Mouse (Mus musculus): ENCODE data around the gene Rnf152. TPM values are rescaled to one million over a fixed set of nuclear protein-coding genes. Genes with fewer than 3 reads are reported as not detected.

Gene Rnf152
- polyA plus RNA-seq, 1 experiment from 2014 or later = 0.42 TPM

DNA sequence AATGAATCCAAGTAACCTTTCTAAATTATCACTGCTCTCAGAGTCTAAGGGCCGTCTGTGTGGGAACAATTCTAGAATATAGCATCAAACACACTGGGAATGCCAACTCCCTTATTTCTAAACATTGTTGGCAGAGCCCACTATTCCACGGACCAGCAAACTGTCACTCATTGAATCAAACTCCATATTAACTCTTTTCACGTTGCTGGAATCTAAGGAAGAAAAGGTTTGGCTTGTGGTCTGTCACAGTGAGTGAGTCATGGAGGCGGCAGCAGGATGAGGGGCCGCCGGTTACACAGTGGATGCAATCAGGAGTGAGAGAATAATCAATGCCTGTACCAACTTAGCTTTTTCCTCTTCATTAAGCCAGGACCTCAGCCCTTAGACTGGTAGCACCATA, 54.3 kb downstream of the Rnf152 start:
- WGBS = 63% methylated on average over 6 of the region's 6 CpGs
- Histone ChIP-seq H3K4me1 (replicated peaks) (no peaks in the 10 kb centered on the region), H3K27me3 (no peaks in the 10 kb centered on the region), H3K9me3 (replicated peaks) (no peaks in the 10 kb centered on the region), H3K27ac (no peak overlapping the region), H3K36me3 (no peaks in the 10 kb centered on the region), H3K4me2 (no peak overlapping the region), H3K9ac (no peak overlapping the region), H3K4me3 (no peak overlapping the region)
- ATAC-seq (replicated peaks; ENCODE audit: insufficient number of reproducible peaks, insufficient read depth, low FRiP score, low read depth) = no peak

DNA sequence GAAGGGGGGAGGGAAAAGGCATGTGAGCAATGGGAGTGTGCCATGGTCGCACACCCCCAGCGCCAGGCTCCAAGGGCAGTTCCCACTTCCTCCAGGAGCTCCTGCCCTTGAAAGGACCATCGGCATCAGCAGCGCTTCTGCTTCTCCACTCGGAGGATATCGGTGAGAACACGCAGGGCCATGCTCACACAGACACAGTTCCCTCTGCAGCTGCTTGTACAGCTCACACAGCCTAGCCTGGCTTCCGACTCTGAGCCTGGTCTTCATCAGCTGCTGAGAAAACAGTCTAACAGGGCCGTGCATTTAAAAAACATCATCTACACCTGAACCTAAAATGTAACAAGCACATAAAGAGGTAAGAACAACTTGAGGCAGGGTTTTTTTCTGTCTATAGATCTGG, 54.7 kb downstream of the Rnf152 start:
- no peak for ATAC-seq (replicated peaks; ENCODE audit: insufficient number of reproducible peaks, insufficient read depth, low FRiP score, low read depth)
- no peaks in the 10 kb centered on the region for H3K9me3 ChIP-seq (replicated peaks)
- no peak overlapping the region for H3K27ac ChIP-seq

DNA sequence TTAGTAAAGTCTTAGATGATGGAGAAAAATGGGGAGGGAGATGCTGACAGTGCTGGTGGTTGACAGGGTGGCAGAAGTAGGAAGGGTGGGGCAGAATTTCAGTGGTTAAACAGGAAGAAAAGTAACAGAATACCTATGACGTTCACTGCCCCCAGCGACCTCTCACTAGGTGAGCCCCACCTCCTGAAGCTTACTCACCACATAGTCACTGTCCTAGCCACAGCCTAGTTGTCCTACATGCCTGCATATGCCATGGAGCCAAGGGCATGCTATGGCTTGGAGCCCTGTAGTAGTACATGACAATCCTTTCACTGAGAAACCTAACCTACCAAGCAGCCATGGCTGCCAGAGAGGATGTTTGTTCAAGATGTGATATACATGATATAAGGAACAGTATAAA, 64.7 kb downstream of the Rnf152 start:
- 69% methylated on average over 2 of the region's 2 CpGs for WGBS
- no peaks in the 10 kb centered on the region for H3K27me3 ChIP-seq
- H3K9me3 ChIP-seq (replicated peaks) = no peaks in the 10 kb centered on the region
- ATAC-seq (replicated peaks; ENCODE audit: insufficient number of reproducible peaks, insufficient read depth, low FRiP score, low read depth) = no peak
- H3K36me3 ChIP-seq = no peaks in the 10 kb centered on the region
- no peaks in the 10 kb centered on the region for H3K4me1 ChIP-seq (replicated peaks)
- no peak overlapping the region for H3K27ac ChIP-seq
- no peak overlapping the region for H3K9ac ChIP-seq
- no peak overlapping the region for H3K4me3 ChIP-seq
- no peak overlapping the region for H3K4me2 ChIP-seq

More for the DNA sequence above, 54.7 kb downstream of the Rnf152 start:
- H3K4me1 ChIP-seq (replicated peaks) = no peaks in the 10 kb centered on the region
- no peaks in the 10 kb centered on the region for H3K27me3 ChIP-seq
- 69% methylated on average over 9 of the region's 9 CpGs for WGBS
- H3K4me3 ChIP-seq = no peak overlapping the region
- H3K4me2 ChIP-seq = no peak overlapping the region
- no peaks in the 10 kb centered on the region for H3K36me3 ChIP-seq
- H3K9ac ChIP-seq = no peak overlapping the region

DNA sequence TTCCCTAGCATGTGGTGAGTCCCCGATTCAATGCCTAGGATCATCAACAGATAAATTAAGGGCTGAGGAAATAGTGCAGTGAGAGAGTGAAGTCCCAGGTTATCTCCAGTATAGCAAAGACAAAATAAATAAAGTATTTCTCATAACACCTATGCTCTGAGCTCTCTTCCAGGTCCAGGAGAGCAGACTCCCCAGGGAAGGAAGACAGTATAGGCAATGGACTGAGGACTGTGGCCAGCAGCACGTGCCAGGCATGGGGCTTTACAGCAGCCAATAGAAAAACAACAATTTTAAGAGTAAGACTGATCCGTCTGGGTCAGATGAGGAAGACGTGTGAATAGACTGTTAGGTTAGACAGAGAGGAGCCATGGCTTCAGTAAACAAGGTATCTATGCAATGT, 69.0 kb downstream of the Rnf152 start:
- Histone ChIP-seq H3K4me1 (replicated peaks) (no peaks in the 10 kb centered on the region), H3K36me3 (no peaks in the 10 kb centered on the region), H3K4me2 (no peak overlapping the region), H3K27me3 (no peaks in the 10 kb centered on the region), H3K9me3 (replicated peaks) (no peaks in the 10 kb centered on the region), H3K9ac (no peak overlapping the region), H3K4me3 (no peak overlapping the region), H3K27ac (no peak overlapping the region)
- no peak for ATAC-seq (replicated peaks; ENCODE audit: insufficient number of reproducible peaks, insufficient read depth, low FRiP score, low read depth)
- WGBS = 74% methylated on average over 4 of the region's 4 CpGs

DNA sequence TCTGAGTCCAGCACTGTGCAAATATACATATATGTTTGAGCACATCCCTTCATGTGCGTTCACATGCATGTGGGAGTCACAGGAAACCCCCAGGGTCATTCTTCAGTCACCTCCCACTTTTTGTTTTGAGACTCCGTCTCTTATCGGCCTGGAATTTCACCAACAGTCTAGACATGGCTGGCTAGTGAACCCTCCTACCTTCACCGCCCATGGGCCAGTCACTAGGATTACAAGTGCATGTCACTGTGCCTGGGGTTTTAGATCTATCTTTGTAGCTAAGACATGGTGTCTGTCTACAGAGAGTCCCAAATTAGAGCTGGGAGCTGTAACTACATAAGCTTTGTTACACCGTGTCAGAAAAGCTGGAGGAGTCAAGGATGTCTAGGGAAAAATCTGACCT, 69.6 kb downstream of the Rnf152 start:
- H3K4me1 ChIP-seq (replicated peaks) = no peaks in the 10 kb centered on the region; the same call in 1 of the 2 replicates
- H3K27me3 ChIP-seq = no peaks in the 10 kb centered on the region
- 53% methylated on average over 5 of the region's 5 CpGs for WGBS
- no peak overlapping the region for H3K27ac ChIP-seq
- no peak overlapping the region for H3K4me3 ChIP-seq
- ATAC-seq (replicated peaks; ENCODE audit: insufficient number of reproducible peaks, insufficient read depth, low FRiP score, low read depth) = no peak
- no peaks in the 10 kb centered on the region for H3K9me3 ChIP-seq (replicated peaks)
- H3K36me3 ChIP-seq = no peaks in the 10 kb centered on the region
- no peak overlapping the region for H3K9ac ChIP-seq
- H3K4me2 ChIP-seq = no peak overlapping the region

DNA sequence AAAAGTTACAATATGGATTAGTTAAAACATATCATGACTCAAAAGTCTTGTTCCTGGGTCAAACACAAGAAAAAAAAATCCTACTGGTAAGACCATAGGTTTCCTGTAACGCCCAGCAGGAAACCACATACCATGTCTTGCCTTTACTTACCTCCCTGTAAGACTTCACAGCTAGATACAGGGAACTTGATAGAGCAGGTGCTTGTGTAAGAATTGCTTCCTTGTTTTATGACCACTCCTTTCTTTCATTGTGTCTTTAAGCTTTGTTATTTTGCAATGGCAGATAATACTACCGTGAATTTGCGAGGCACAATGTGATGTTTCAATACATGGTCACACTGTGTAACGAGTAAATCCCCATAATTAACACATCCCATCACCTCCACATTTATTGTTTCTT, 71.5 kb downstream of the Rnf152 start:
- Histone ChIP-seq H3K4me2 (no peak overlapping the region), H3K4me3 (no peak overlapping the region), H3K36me3 (no peaks in the 10 kb centered on the region), H3K9me3 (replicated peaks) (no peaks in the 10 kb centered on the region), H3K27ac (no peak overlapping the region), H3K9ac (no peak overlapping the region), H3K4me1 (replicated peaks) (peaks cover 9% of the 10 kb centered on the region), H3K27me3 (no peaks in the 10 kb centered on the region)
- WGBS = 91% methylated on average over 4 of the region's 4 CpGs
- no peak for ATAC-seq (replicated peaks; ENCODE audit: insufficient number of reproducible peaks, insufficient read depth, low FRiP score, low read depth)

DNA sequence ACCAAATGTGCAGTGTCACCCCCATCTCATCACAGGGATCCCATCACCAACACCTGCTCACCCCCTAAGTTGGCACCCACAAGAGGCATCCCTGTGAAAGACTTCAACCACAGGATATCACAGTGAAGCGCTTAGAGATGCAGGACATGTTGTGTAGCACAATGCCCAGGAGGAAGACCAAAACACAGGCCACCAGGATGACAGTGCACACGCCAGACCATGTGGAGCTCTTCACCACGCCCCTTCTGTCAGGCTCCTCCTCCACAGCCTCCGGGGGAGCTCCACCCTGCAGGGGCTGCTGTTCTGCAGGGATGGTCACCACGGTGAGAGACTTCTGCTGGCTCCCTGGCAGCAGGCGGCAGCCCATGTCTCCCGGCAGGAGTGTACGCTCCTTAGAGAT, 72.4 kb downstream of the Rnf152 start:
- Histone ChIP-seq H3K4me1 (replicated peaks) (peaks cover 9% of the 10 kb centered on the region), H3K4me2 (no peak overlapping the region), H3K9me3 (replicated peaks) (no peaks in the 10 kb centered on the region), H3K9ac (no peak overlapping the region), H3K27me3 (no peaks in the 10 kb centered on the region), H3K36me3 (no peaks in the 10 kb centered on the region), H3K27ac (no peak overlapping the region), H3K4me3 (no peak overlapping the region)
- 65% methylated on average over 8 of the region's 8 CpGs for WGBS
- no peak for ATAC-seq (replicated peaks; ENCODE audit: insufficient number of reproducible peaks, insufficient read depth, low FRiP score, low read depth)

DNA sequence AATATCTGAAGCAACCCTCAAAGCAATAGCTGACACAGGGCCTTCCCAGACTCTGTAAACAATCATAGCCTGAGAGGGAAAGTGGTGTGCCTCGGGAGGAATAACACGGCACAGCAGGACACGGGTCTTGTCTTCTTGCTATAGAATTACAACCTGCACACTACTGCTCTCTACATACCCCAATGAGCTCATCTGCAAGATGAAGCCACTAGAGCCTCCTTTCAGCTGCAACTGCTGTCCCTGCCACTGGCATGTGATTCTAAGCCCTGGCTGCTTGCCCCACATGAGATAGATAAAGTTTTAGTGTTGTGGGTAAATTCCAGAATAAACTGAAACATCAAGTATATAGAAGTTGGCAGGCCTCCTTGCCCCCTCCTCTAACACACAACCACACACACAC, 75.2 kb downstream of the Rnf152 start:
- H3K9me3 ChIP-seq (replicated peaks) = no peaks in the 10 kb centered on the region
- no peak overlapping the region for H3K4me2 ChIP-seq
- H3K27me3 ChIP-seq = no peaks in the 10 kb centered on the region
- no peaks in the 10 kb centered on the region for H3K36me3 ChIP-seq
- H3K27ac ChIP-seq = peak overlapping the region; percentile 45
- peaks cover 9% of the 10 kb centered on the region for H3K4me1 ChIP-seq (replicated peaks)
- WGBS = 27% methylated on average over 3 of the region's 3 CpGs
- H3K9ac ChIP-seq = no peak overlapping the region
- ATAC-seq (replicated peaks; ENCODE audit: insufficient number of reproducible peaks, insufficient read depth, low FRiP score, low read depth) = peak; percentile 60; the same call in 1 of the 2 replicates
- H3K4me3 ChIP-seq = no peak overlapping the region

DNA sequence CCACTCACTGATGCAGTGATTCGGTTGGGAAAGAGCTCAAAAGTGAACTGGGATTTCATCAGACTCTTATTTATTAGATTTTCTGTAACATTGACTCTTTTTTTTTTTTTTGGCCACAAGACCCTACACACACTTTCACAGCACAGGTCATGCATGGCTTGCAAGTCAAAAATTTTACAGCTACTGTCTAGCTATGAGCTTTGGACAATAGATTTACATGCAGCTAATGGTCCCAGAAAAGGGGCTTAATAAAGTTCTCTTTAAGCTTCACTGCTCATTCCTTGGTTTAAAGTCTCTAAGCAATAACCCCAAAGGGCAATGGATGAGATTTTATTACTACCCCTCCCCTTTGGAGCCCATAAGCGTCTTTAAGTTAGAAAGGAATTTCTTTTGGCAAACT, 76.3 kb downstream of the Rnf152 start:
- 80% methylated on average over 2 of the region's 2 CpGs for WGBS
- Histone ChIP-seq H3K27ac (no peak overlapping the region), H3K9ac (no peak overlapping the region), H3K27me3 (no peaks in the 10 kb centered on the region), H3K4me2 (no peak overlapping the region), H3K36me3 (no peaks in the 10 kb centered on the region), H3K4me1 (replicated peaks) (peaks cover 9% of the 10 kb centered on the region), H3K4me3 (no peak overlapping the region), H3K9me3 (replicated peaks) (no peaks in the 10 kb centered on the region)
- ATAC-seq (replicated peaks; ENCODE audit: insufficient number of reproducible peaks, insufficient read depth, low FRiP score, low read depth) = no peak

DNA sequence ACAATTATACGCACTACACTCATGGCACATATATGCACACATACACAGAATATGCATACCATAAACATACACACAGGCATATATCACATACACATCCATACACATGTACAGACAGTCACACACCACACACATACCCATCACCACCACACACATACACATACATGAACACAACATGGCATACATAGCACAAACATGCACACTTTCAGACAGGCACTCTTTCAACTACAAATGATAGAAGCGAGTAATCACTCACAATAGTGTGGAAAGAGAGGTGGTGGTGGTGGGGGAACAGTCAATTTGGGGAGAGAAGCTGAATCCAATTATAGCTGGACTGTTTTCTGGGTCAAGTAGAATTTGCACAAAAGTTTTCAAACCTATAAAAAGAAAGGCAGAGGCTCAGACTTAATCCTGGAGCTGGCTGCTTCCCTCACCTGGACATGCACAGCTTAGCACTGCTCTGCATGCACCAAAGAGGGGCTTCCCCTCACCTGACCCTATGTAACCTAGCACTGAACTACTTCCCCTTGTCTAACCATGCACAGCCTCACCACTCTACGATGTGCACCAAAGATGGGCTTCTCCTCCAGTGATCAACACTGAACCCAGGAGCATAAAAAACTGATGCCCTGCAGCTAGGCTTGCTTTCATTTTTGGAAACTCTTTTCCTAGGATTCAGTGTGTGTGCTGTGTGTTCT, 81.9 kb downstream of the Rnf152 start:
- 87% methylated on average over 3 of the region's 3 CpGs for WGBS
- ATAC-seq (replicated peaks; ENCODE audit: insufficient number of reproducible peaks, insufficient read depth, low FRiP score, low read depth) = no peak

DNA sequence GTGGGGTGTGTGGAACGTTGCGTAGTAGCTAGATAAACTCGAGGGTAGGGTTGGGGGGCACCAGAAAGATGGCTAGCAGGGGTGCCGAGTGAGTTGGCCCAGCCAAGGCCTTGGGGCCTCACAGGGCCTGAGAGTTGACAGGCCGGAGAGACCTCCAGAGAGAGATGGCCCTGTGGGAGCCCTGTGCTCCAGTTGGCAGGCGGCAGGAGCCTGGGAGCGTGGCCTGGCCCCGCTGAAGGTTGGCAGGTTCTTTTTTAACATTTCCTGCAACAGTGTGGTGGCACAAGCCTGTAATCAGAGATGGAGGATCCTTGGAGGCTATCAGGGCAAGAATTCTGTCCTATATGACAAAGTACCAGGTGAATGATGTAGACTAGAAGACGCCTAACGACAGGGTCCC, 85.4 kb downstream of the Rnf152 start:
- H3K27ac ChIP-seq = no peak overlapping the region
- H3K4me2 ChIP-seq = no peak overlapping the region
- WGBS = 81% methylated on average over 10 of the region's 10 CpGs
- H3K9ac ChIP-seq = no peak overlapping the region
- ATAC-seq (replicated peaks; ENCODE audit: insufficient number of reproducible peaks, insufficient read depth, low FRiP score, low read depth) = no peak
- H3K36me3 ChIP-seq = no peaks in the 10 kb centered on the region
- H3K9me3 ChIP-seq (replicated peaks) = no peaks in the 10 kb centered on the region
- H3K27me3 ChIP-seq = no peaks in the 10 kb centered on the region
- H3K4me1 ChIP-seq (replicated peaks) = no peaks in the 10 kb centered on the region
- no peak overlapping the region for H3K4me3 ChIP-seq

More for the DNA sequence above, 81.9 kb downstream of the Rnf152 start:
- no peaks in the 10 kb centered on the region for H3K27me3 ChIP-seq
- H3K4me2 ChIP-seq = no peak overlapping the region
- H3K27ac ChIP-seq = no peak overlapping the region
- H3K4me1 ChIP-seq (replicated peaks) = no peaks in the 10 kb centered on the region
- no peaks in the 10 kb centered on the region for H3K36me3 ChIP-seq
- H3K9me3 ChIP-seq (replicated peaks) = no peaks in the 10 kb centered on the region
- H3K9ac ChIP-seq = no peak overlapping the region
- H3K4me3 ChIP-seq = no peak overlapping the region

DNA sequence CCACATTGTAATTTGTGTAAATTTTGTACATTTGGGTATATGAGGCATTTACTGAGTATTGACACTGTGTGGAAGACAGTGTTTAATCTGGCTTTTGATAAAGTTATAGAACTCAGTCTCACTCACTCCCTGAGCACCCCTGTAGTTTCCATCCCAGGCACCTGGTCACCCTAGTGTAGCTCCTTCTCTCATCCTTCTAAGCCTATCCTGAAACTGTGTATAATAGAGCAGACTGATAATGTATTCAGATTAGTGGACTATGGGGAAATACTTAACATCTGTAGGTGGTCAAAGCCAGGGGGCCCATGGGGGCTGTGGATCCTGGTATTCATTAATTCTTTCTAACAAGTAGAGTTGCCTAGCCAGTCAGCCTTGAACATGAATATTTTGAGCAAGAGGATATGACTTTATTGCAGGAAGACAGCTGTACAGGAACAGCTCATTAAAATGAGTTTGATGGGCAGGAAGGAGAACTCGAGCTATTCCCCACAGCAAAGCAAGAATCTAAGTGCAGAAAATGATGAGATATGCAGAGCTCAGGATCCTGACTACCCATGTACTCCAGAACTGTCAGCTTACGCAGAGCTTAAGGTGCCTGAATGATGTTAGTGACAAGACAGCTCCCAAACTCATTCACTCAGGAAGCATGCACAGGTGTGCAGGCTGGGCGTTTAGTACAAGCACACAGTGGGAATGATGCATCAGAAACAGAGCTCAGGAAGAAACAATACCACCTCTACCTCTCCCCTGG, 93.1 kb downstream of the Rnf152 start:
- H3K27me3 ChIP-seq = no peaks in the 10 kb centered on the region
- no peaks in the 10 kb centered on the region for H3K9me3 ChIP-seq (replicated peaks)
- 73% methylated on average over 3 of the region's 3 CpGs for WGBS
- H3K4me2 ChIP-seq = no peak overlapping the region
- H3K36me3 ChIP-seq = no peaks in the 10 kb centered on the region
- no peak overlapping the region for H3K9ac ChIP-seq
- no peaks in the 10 kb centered on the region for H3K4me1 ChIP-seq (replicated peaks)
- no peak overlapping the region for H3K27ac ChIP-seq
- no peak for ATAC-seq (replicated peaks; ENCODE audit: insufficient number of reproducible peaks, insufficient read depth, low FRiP score, low read depth)
- H3K4me3 ChIP-seq = no peak overlapping the region
